Mouse (Mus musculus) adrenal gland, adult 18-20 months (tissue): Measurements from ENCODE around the gene Prpf39. TPM values are rescaled to one million over a fixed set of nuclear protein-coding genes. Genes with fewer than 3 reads are reported as not detected.

Source experiments
- DNase-seq, 2 experiments: peaks; one replicate each; pipeline ENCODE4 v3.0.0; 2021 to 2022; ENCODE audit warnings: low spot score in 2 of 2
- total RNA-seq, 2 experiments: library from RNA; stranded (reverse); gene quantifications; 1 replicate in 1 of 2; 2 replicates in 1 of 2; pipeline ENCODE4 v1.2.3; 2021

Prpf39 gene
- total RNA-seq, 2 experiments from 2014 or later, result 31.9 to 34.4 TPM

DNA sequence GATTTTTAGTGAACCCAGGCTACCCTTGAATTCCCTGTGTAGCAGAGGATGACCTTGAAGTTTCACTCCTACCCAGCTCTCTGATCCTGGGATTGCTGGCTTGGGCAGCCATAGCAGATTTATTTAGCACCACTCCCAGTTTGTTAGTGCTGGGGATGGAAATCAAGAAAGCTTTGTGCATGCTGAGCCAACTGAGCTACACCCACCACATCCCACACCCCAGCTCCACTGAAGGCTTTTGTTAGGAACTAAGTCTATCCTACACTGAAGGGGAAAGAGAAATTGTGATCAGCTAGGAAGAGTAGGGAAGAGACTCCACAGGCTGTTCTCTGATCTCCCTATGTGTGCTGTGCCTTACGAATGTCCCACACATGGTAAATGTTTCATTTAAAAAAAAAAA, 76.7 kb downstream of the Prpf39 start:
- DNase-seq, result no peak

Other genes starting within 250 kb of the Prpf39 start
- 1 to 10 TPM; 4.5 to 5.1 TPM for gene Gm527, start 118.4 kb upstream of the Prpf39 start, total RNA-seq
- gene Klhl28, start 70.8 kb upstream of the Prpf39 start, total RNA-seq, result 10 to 100 TPM; 12.3 to 12.8 TPM
- gene Togaram1, start 70.5 kb upstream of the Prpf39 start, total RNA-seq, result 10 to 100 TPM; 28.6 to 39.0 TPM
- gene Fkbp3, start 37.7 kb downstream of the Prpf39 start, total RNA-seq, result 100 to 1,000 TPM in 1 of 2 experiments, 10 to 100 TPM in 1; 92.5 to 113 TPM
- gene Fancm, start 39.3 kb downstream of the Prpf39 start, total RNA-seq, result 10 to 100 TPM in 1 of 2 experiments, 1 to 10 TPM in 1; 6.6 to 11.1 TPM
- gene Mis18bp1, start 136.3 kb downstream of the Prpf39 start, total RNA-seq, result under 1 TPM; 0.36 to 0.42 TPM
- under 1 TPM in 1 of 2 experiments, not detected in 1; 0.19 TPM for gene Wdr20rt, start 189.2 kb downstream of the Prpf39 start, total RNA-seq